Mouse (Mus musculus) C2C12 (cell line): Measurements from ENCODE around the gene Crtc2.

Source experiments
- CEBPB ChIP-seq: IDR thresholded peaks from one replicate; pipeline ENCODE4 v1.6.1; 2011; ENCODE audit warnings: low read depth, mild to moderate bottlenecking, control low read depth, moderate library complexity
- CTCF ChIP-seq: IDR thresholded peaks from one replicate; pipeline ENCODE4 v1.5.1; 2011; ENCODE audit not compliant: control insufficient read depth, insufficient read depth, insufficient read length
- FOSL1 ChIP-seq: IDR thresholded peaks from one replicate; pipeline ENCODE4 v1.8.0; 2011; ENCODE audit warnings: mild to moderate bottlenecking, low read length; ENCODE audit not compliant: poor library complexity, insufficient read depth, severe bottlenecking
- MAX ChIP-seq: IDR thresholded peaks from one replicate; pipeline ENCODE4 v1.6.1; 2011; ENCODE audit warnings: mild to moderate bottlenecking, control low read depth
- MYOD1 ChIP-seq: IDR thresholded peaks from one replicate; pipeline ENCODE4 v1.6.1; 2011; ENCODE audit warnings: low read depth; ENCODE audit not compliant: control insufficient read depth, insufficient read length
- MYOG ChIP-seq: IDR thresholded peaks from one replicate; pipeline ENCODE4 v1.6.1; 2011; ENCODE audit not compliant: control insufficient read depth, insufficient read length; ENCODE audit errors: extremely low read depth

GRCm38 (mm10) chr3:90279743-90280142 lies 25.8 kb downstream of the Crtc2 start:
- TF ChIP-seq CTCF (no peak), FOSL1 (no peak), MYOG (no peak), CEBPB (no peak), MYOD1 (no peak), MAX (no peak)
